Comparison of ENCODE assay signal across 10 mouse cellular contexts in the genomic region with DNA sequence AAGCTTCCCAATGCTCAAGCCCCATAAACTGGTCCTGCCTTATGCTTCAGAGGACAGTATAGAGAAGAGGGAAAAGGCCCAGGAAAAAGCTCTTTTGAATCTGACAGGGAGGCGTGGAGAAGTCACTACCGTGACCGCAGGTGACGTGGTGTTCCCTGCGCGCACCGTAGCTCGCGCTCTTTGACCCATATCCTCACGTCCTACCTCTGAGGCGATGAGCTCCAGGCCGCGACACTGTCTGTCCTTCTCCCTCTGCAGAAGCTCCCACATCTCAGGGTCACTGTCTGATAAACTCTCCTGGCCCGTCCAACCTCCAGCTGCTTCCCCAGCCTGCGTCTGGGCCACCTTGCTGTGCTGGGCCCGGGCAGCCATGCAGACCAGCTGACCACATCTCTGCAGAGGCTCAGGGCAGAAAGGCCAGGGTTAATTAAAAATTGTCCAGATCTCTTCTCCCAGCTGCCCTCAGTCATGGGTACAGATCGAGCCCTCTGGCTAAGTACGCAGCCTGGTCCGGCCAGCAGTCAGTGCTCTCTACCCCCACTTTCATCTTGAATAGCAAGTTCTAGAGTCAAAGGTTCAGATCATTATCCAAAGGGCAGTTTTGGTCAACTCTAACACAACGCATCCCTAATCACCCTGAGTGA. TPM values are rescaled to one million over a fixed set of nuclear protein-coding genes. Genes with fewer than 3 reads are reported as not detected.
DNase-seq lines count a peak whose midpoint lies in the region; ATAC-seq and TF ChIP-seq lines count a peak whose summit lies in the region.
"Had no signal": no experiment of that assay in that cellular context is flagged by ENCODE, and none has a peak within 500 bp of the region (broad histone marks: within the 10 kb centered on the region; RNA-seq: fewer than 3 reads in every experiment).

No protein-coding gene starts in this region.

- H3K4me1 ChIP-seq in thymus, adult 2 months (replicated peaks; ENCODE audit: control insufficient read depth, insufficient read depth, low read length): peaks cover 20% of the 10 kb centered on the region
- peaks cover 27% of the 10 kb centered on the region for H3K4me1 ChIP-seq in hindbrain, embryonic 11.5 days (replicated peaks; ENCODE audit: control insufficient read depth, insufficient read depth, low read length)
- peaks cover 50% of the 10 kb centered on the region for H3K4me1 ChIP-seq in limb, embryonic 15.5 days

- 0 out of 2 replicates have a peak overlapping the region, but pooled peaks have one; percentile 42 for H3K9ac ChIP-seq in hindbrain, embryonic 11.5 days (ENCODE audit: low read depth, low read length)
- H3K9ac ChIP-seq in limb, embryonic 15.5 days: no peak overlapping the region

- peak overlapping the region; percentile 80 for H3K4me2 ChIP-seq in hindbrain, embryonic 11.5 days (replicated peaks; ENCODE audit: low read depth, low read length)
- H3K4me2 ChIP-seq in limb, embryonic 15.5 days: peak overlapping the region; percentile 77

- peak overlapping the region; percentile 8; the same call in 1 of the 2 replicates for H3K4me3 ChIP-seq in thymus, adult 2 months (ENCODE audit: control insufficient read depth, insufficient read depth, low read length)
- no peak overlapping the region; the same call in 1 of the 2 replicates for H3K4me3 ChIP-seq in hindbrain, embryonic 11.5 days (ENCODE audit: low read depth, low read length)
- peak overlapping the region; percentile 58 for H3K4me3 ChIP-seq in limb, embryonic 15.5 days

- WGBS in thymus, adult 2 months: 97% methylated on average over 20 of the region's 20 CpGs
- 77% methylated on average over 20 of the region's 20 CpGs for WGBS in hindbrain, embryonic 11.5 days
- 84% methylated on average over 20 of the region's 20 CpGs for WGBS in limb, embryonic 15.5 days

- no peak for TF ChIP-seq CTCF in thymus, adult 2 months (IDR thresholded peaks at IDR 0.05; ENCODE audit: borderline replicate concordance, control insufficient read depth, extremely low read depth, insufficient read depth, low read length, poor library complexity)

- H3K9me3 ChIP-seq in hindbrain, embryonic 11.5 days (ENCODE audit: control insufficient read depth, low read length): no peaks in the 10 kb centered on the region
- H3K9me3 ChIP-seq in limb, embryonic 15.5 days: no peaks in the 10 kb centered on the region

- no peak for ATAC-seq in hindbrain, embryonic 11.5 days (ENCODE audit: low FRiP score)
- no peak for ATAC-seq in limb, embryonic 15.5 days (ENCODE audit: insufficient number of reproducible peaks, low FRiP score, low TSS enrichment, low read depth)

- no peak for DNase-seq in thymus, adult 2 months
- no peak for DNase-seq in thymus, postnatal 10 days (ENCODE audit: low spot score in 2 of 2)
- no peak for DNase-seq in hindbrain, embryonic 11.5 days (ENCODE audit: low spot score)
- DNase-seq in gastrocnemius, postnatal 4 days (ENCODE audit: low spot score in 2 of 2): no peak
- no peak for DNase-seq in adrenal gland, adult (ENCODE audit: inconsistent age in 2 of 2, low spot score in 1 of 2)
- no peak for DNase-seq in lung, postnatal 36 days
- no peak for DNase-seq in testis, postnatal 14 days (ENCODE audit: low spot score)
- DNase-seq: adrenal gland, adult 8-10 months had no signal

- no peak for TF ChIP-seq POLR2A in thymus, adult 2 months (IDR thresholded peaks at IDR 0.05; ENCODE audit: control insufficient read depth, extremely low read depth, insufficient read depth, low read length, poor library complexity)

- H3K27ac ChIP-seq in thymus, adult 2 months (ENCODE audit: control insufficient read depth, insufficient read depth, low read length): no peak overlapping the region
- no peak overlapping the region for H3K27ac ChIP-seq in hindbrain, embryonic 11.5 days (ENCODE audit: low read depth, low read length)
- no peak overlapping the region for H3K27ac ChIP-seq in limb, embryonic 15.5 days

- H3K36me3 ChIP-seq in thymus, adult 2 months (ENCODE audit: control insufficient read depth, insufficient read depth, low read length): no peaks in the 10 kb centered on the region
- peaks cover 3% of the 10 kb centered on the region; the same call in 1 of the 2 replicates for H3K36me3 ChIP-seq in hindbrain, embryonic 11.5 days (ENCODE audit: control insufficient read depth, insufficient read depth, low read length)
- H3K36me3 ChIP-seq in limb, embryonic 15.5 days: peaks cover 36% of the 10 kb centered on the region

- peaks cover 2% of the 10 kb centered on the region; the same call in 1 of the 2 replicates for H3K27me3 ChIP-seq in thymus, adult 2 months (ENCODE audit: control insufficient read depth, insufficient read depth, low read length)
- peaks cover 29% of the 10 kb centered on the region for H3K27me3 ChIP-seq in hindbrain, embryonic 11.5 days (ENCODE audit: control insufficient read depth, insufficient read depth, low read length)
- H3K27me3 ChIP-seq in limb, embryonic 15.5 days: peaks cover 23% of the 10 kb centered on the region

RNA-seq across cellular contexts. Expression of a gene that starts 1.4 kb away (rescaled TPM):
- polyA plus RNA-seq in thymus, adult 2 months (2012; rRNA removed): 171 and 198 TPM in 2 replicates
- 70.3 and 70.4 TPM in 2 replicates for polyA plus RNA-seq in hindbrain, embryonic 11.5 days (2014; fragmentation: Nextera tagmentation; extraction: Ambion mirVana)
- polyA plus RNA-seq in limb, embryonic 15.5 days (2015; fragmentation: Nextera tagmentation; extraction: Ambion mirVana): 112 and 122 TPM in 2 replicates
- total RNA-seq in gastrocnemius, postnatal 4 days (2021): 10 to 100 TPM; 34.6 to 34.8 TPM

RNA-seq across cellular contexts. Expression of a gene that starts 6.1 kb away (rescaled TPM):
- 6.2 and 13.5 TPM in 2 replicates for polyA plus RNA-seq in thymus, adult 2 months (2012; rRNA removed)
- 6.5 and 7.0 TPM in 2 replicates for polyA plus RNA-seq in hindbrain, embryonic 11.5 days (2014; fragmentation: Nextera tagmentation; extraction: Ambion mirVana)
- 328 and 370 TPM in 2 replicates for polyA plus RNA-seq in limb, embryonic 15.5 days (2015; fragmentation: Nextera tagmentation; extraction: Ambion mirVana)
- 10 to 100 TPM; 23.6 to 24.1 TPM for total RNA-seq in gastrocnemius, postnatal 4 days (2021)
- total RNA-seq: hematopoietic stem cell, adult 5-6 weeks had no signal

RNA-seq across cellular contexts. Expression of a gene that starts 13.5 kb away (rescaled TPM):
- polyA plus RNA-seq in thymus, adult 2 months (2012; rRNA removed): 0.06 and 0.20 TPM in 2 replicates
- 54.5 and 59.8 TPM in 2 replicates for polyA plus RNA-seq in hindbrain, embryonic 11.5 days (2014; fragmentation: Nextera tagmentation; extraction: Ambion mirVana)
- polyA plus RNA-seq in limb, embryonic 15.5 days (2015; fragmentation: Nextera tagmentation; extraction: Ambion mirVana): 21.7 and 25.1 TPM in 2 replicates
- 1 to 10 TPM; 1.9 to 2.2 TPM for total RNA-seq in gastrocnemius, postnatal 4 days (2021)
- total RNA-seq: hematopoietic stem cell, adult 5-6 weeks had no signal

RNA-seq across cellular contexts. Expression of a gene that starts 19.4 kb away (rescaled TPM):
- 2.2 and 3.9 TPM in 2 replicates for polyA plus RNA-seq in thymus, adult 2 months (2012; rRNA removed)
- polyA plus RNA-seq in hindbrain, embryonic 11.5 days (2014; fragmentation: Nextera tagmentation; extraction: Ambion mirVana): 0.36 and 0.43 TPM in 2 replicates
- polyA plus RNA-seq in limb, embryonic 15.5 days (2015; fragmentation: Nextera tagmentation; extraction: Ambion mirVana): 17.2 and 38.7 TPM in 2 replicates
- total RNA-seq in gastrocnemius, postnatal 4 days (2021): 100 to 1,000 TPM; 167 to 205 TPM
- total RNA-seq: hematopoietic stem cell, adult 5-6 weeks had no signal

Comparison
In these comparisons a context has a peak if more than half of its experiments do, and no peak if none do; other contexts are left out.
1. RNA of a gene that starts 6.1 kb away (polyA plus RNA-seq): 328 to 370 TPM in limb, embryonic 15.5 days; 6.2 to 13.5 TPM in thymus, adult 2 months and 6.5 to 7.0 TPM in hindbrain, embryonic 11.5 days; every median in the first group is over 10 times any median in the second.
2. RNA of a gene that starts 13.5 kb away (polyA plus RNA-seq): 54.5 to 59.8 TPM in hindbrain, embryonic 11.5 days and 21.7 to 25.1 TPM in limb, embryonic 15.5 days; 0.06 to 0.20 TPM in thymus, adult 2 months; every median in the first group is over 10 times any median in the second.